Mouse (Mus musculus) fibroblast of lung, adult 2 months (primary cell): ENCODE measurements around the gene Zfp991.
"Not testable (repeated sequence)": the region's sequence is repeated elsewhere in the genome, so short reads cannot be mapped to it uniquely, and the experiment has no call there.

Experiments used
- DNase-seq: peaks from one replicate; pipeline ENCODE4 v3.0.0-alpha.2; 2011; ENCODE audit warnings: low read depth

Zfp991 gene

GRCm38 (mm10) chr4:147181969-147182705 lies 50.3 kb downstream of the Zfp991 start:
- not testable (repeated sequence) for DNase-seq

GRCm38 (mm10) chr4:147186824-147187223 lies 55.0 kb downstream of the Zfp991 start:
- not testable (repeated sequence) for DNase-seq

- DNase-seq = not testable (repeated sequence)
Measured at GRCm38 (mm10) chr4:147187283-147187965, 55.6 kb downstream of the Zfp991 start.

GRCm38 (mm10) chr4:147195186-147195585 lies 63.3 kb downstream of the Zfp991 start:
- not testable (repeated sequence) for DNase-seq

- DNase-seq = not testable (repeated sequence)
Measured at GRCm38 (mm10) chr4:147197210-147197609, 65.4 kb downstream of the Zfp991 start.

GRCm38 (mm10) chr4:147199055-147199750 lies 67.4 kb downstream of the Zfp991 start:
- DNase-seq = not testable (repeated sequence)

- not testable (repeated sequence) for DNase-seq
Measured at GRCm38 (mm10) chr4:147201920-147202660, 70.3 kb downstream of the Zfp991 start.

GRCm38 (mm10) chr4:147212182-147212928 lies 80.5 kb downstream of the Zfp991 start:
- DNase-seq = not testable (repeated sequence)

- DNase-seq = not testable (repeated sequence)
Measured at GRCm38 (mm10) chr4:147214233-147214632, 82.4 kb downstream of the Zfp991 start.

GRCm38 (mm10) chr4:147217676-147218075 lies 85.8 kb downstream of the Zfp991 start:
- not testable (repeated sequence) for DNase-seq

GRCm38 (mm10) chr4:147219319-147220070 lies 87.7 kb downstream of the Zfp991 start:
- not testable (repeated sequence) for DNase-seq

GRCm38 (mm10) chr4:147220226-147220625 lies 88.4 kb downstream of the Zfp991 start:
- not testable (repeated sequence) for DNase-seq

GRCm38 (mm10) chr4:147222021-147222420 lies 90.2 kb downstream of the Zfp991 start:
- DNase-seq = not testable (repeated sequence)

- DNase-seq = not testable (repeated sequence)
Measured at GRCm38 (mm10) chr4:147223778-147224435, 92.1 kb downstream of the Zfp991 start.

GRCm38 (mm10) chr4:147225616-147226015 lies 93.8 kb downstream of the Zfp991 start:
- not testable (repeated sequence) for DNase-seq

- DNase-seq = not testable (repeated sequence)
Measured at GRCm38 (mm10) chr4:147230026-147230425, 98.2 kb downstream of the Zfp991 start.
